Mouse (Mus musculus) central nervous system, embryonic 14 days (tissue): ENCODE measurements around the gene Cnep1r1. TPM values are rescaled to one million over a fixed set of nuclear protein-coding genes. Genes with fewer than 3 reads are reported as not detected.

Experiments
- polyA plus RNA-seq: library from polyadenylated mRNA; depleted of rRNA; stranded (reverse); fragments of >200 nt; gene quantifications from 2 replicates; pipeline ENCODE4 v1.2.3, GENCODE M21; 2012; rRNA removed

Cnep1r1 gene
- 53.0 and 53.8 TPM in 2 replicates for polyA plus RNA-seq

DNA sequence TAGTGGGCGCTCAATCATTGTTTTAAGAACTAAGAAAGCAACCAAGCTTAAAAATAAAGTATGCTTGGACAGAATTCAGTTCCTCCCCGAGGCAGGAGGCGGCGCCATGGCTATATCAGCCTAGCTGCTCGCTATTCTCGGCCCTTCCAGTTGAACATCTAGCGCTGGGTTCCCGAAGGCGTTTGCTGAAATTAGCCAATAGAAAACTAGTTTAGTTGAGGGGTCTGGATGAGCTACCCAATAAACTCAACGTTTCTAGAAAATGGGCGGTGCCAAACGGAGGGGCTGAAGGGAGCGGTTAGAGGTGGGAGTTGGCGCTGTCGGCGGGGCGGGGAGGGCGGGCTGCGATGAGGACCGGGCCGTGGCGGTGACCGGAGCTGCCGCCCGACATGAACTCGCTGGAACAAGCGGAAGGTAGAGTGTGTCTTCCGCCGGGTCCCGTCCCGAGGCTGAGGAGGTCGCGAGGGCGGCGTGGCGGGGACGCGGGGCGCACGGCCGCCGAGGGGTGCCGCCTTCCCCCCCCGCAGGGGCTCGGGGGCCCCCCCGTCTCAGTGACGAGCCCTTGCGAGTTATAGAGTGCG is at the start of gene Cnep1r1:
Gene Cnep1r1, plus strand, starts transcription at position 314 of the 581 bp plus-strand sequence.

DNA sequence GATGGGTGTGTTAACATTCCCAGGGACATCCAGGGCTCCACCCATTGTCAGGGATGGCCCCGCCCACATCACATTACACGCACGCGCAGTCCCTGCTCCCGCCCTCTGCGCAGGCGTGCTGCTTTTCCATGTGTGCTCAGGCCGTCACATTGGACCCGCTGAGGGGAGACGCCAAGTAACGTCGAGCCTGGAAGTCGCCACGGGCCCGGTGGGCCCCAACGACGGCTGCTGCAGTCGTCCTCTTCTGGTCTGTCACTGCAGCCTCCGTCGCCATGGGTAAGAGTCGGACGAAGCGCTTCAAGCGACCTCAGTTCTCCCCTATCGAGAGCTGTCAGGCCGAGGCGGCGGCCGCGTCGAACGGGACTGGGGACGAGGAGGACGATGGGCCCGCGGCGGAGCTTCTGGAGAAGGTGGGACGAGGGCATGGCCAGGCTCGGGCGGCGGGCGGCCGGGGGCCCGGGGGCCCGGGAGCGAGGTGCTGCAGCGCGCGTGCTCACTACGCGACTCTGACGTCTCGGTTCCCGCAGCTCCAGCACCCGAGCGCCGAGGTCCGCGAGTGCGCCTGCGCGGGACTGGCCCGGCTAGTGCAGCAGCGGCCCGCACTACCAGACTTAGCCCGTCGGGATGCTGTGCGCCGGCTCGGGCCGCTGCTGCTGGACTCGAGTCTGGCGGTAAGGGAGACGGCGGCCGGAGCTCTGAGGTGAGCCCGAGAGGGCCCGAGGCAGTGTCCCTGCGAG is 19.3 kb downstream of the Cnep1r1 start, which contains the start of gene Heatr3:
Gene Heatr3, plus strand, starts transcription at position 108 of the 737 bp plus-strand sequence.

Other genes with a start within 250 kb of the Cnep1r1 start
- gene Zfp423, start 159.2 kb upstream of the Cnep1r1 start, polyA plus RNA-seq: 45.0 and 55.5 TPM in 2 replicates
- 43.6 and 44.6 TPM in 2 replicates for gene Heatr3, start 19.1 kb downstream of the Cnep1r1 start, polyA plus RNA-seq
- gene Tent4b, start 80.4 kb downstream of the Cnep1r1 start, polyA plus RNA-seq: 28.5 and 29.7 TPM in 2 replicates
- 2.7 and 3.4 TPM in 2 replicates for gene Adcy7, start 153.6 kb downstream of the Cnep1r1 start, polyA plus RNA-seq
- 85.2 and 87.4 TPM in 2 replicates for gene Brd7, start 243.4 kb downstream of the Cnep1r1 start, polyA plus RNA-seq